Mouse (Mus musculus): ENCODE results near the gene Nhsl1. TPM values are rescaled to one million over a fixed set of nuclear protein-coding genes. Genes with fewer than 3 reads are reported as not detected.

The Nhsl1 gene
- polyA plus RNA-seq, 1 experiment from 2014 or later = 9.2 TPM

GRCm38 (mm10) chr10:18454161-18454560 is 135.4 kb downstream of the Nhsl1 start:
- Histone ChIP-seq H3K9ac (ENCODE audit: low read depth, low read length) (no peak overlapping the region), H3K27ac (ENCODE audit: low read length) (no peak overlapping the region), H3K9me3 (replicated peaks; ENCODE audit: control insufficient read depth, low read length, poor library complexity, severe bottlenecking) (no peaks in the 10 kb centered on the region), H3K4me1 (ENCODE audit: control insufficient read depth, insufficient read depth, low read length) (peaks cover 18% of the 10 kb centered on the region), H3K4me3 (ENCODE audit: low read depth, low read length) (no peak overlapping the region), H3K27me3 (ENCODE audit: control insufficient read depth, insufficient read depth, low read depth, low read length) (no peaks in the 10 kb centered on the region), H3K4me2 (ENCODE audit: low read length) (no peak overlapping the region), H3K36me3 (ENCODE audit: control insufficient read depth, insufficient read depth, low read length) (no peaks in the 10 kb centered on the region)
- no peak for ATAC-seq
- 83% methylated on average over 3 of the region's 3 CpGs for WGBS

GRCm38 (mm10) chr10:18455301-18455920 is 136.6 kb downstream of the Nhsl1 start:
- WGBS = 93% methylated on average over 10 of the region's 10 CpGs
- Histone ChIP-seq H3K27me3 (ENCODE audit: control insufficient read depth, insufficient read depth, low read depth, low read length) (no peaks in the 10 kb centered on the region), H3K36me3 (ENCODE audit: control insufficient read depth, insufficient read depth, low read length) (no peaks in the 10 kb centered on the region), H3K4me3 (ENCODE audit: low read depth, low read length) (no peak overlapping the region), H3K4me1 (ENCODE audit: control insufficient read depth, insufficient read depth, low read length) (peaks cover 22% of the 10 kb centered on the region), H3K27ac (ENCODE audit: low read length) (no peak overlapping the region), H3K9ac (ENCODE audit: low read depth, low read length) (no peak overlapping the region), H3K9me3 (replicated peaks; ENCODE audit: control insufficient read depth, low read length, poor library complexity, severe bottlenecking) (no peaks in the 10 kb centered on the region), H3K4me2 (ENCODE audit: low read length) (no peak overlapping the region)
- ATAC-seq = no peak

DNA sequence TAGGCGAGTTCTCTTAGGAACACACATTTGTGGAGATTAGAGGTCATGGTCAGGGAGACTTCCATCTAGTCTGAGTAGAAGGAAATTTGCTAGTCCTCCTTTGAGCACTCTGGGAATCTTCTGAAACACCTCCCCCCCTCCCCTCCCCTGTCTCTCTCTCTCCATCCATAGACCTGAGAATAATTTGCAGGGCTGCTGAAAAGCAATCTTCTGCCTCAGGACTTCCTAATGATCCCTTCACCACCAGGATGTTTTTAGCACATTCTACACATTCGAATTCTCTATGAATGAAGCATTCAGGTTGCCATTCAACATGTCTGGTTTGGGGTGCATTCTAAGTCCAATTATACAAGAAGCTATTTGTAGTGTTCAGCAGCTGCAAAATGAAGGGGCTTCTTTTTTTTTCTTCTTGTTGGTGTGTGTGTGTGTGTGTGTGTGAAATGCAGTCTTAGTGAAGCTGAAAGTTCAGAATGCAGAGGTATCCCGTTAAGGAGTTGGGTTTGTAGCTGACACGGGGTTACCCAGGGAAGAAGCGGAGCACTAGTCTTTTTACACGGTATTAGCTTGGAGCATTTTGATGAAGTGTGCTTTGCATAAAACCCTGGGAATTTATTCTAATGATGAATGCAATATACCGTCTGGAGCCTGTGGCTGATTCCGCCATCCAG is 139.2 kb downstream of the Nhsl1 start:
- H3K36me3 ChIP-seq (ENCODE audit: control insufficient read depth, insufficient read depth, low read length) = no peaks in the 10 kb centered on the region
- peak overlapping the region; percentile 18; the same call in 1 of the 2 replicates for H3K27ac ChIP-seq (ENCODE audit: low read length)
- no peaks in the 10 kb centered on the region for H3K9me3 ChIP-seq (replicated peaks; ENCODE audit: control insufficient read depth, low read length, poor library complexity, severe bottlenecking)
- H3K27me3 ChIP-seq (ENCODE audit: control insufficient read depth, insufficient read depth, low read depth, low read length) = no peaks in the 10 kb centered on the region
- H3K4me3 ChIP-seq (ENCODE audit: low read depth, low read length) = no peak overlapping the region
- H3K4me1 ChIP-seq (ENCODE audit: control insufficient read depth, insufficient read depth, low read length) = peaks cover 21% of the 10 kb centered on the region
- peak overlapping the region; percentile 15 for H3K4me2 ChIP-seq (ENCODE audit: low read length)
- peak; percentile 54 for ATAC-seq
- no peak overlapping the region; the same call in 1 of the 2 replicates for H3K9ac ChIP-seq (ENCODE audit: low read depth, low read length)
- WGBS = 11% methylated on average over 8 of the region's 8 CpGs

DNA sequence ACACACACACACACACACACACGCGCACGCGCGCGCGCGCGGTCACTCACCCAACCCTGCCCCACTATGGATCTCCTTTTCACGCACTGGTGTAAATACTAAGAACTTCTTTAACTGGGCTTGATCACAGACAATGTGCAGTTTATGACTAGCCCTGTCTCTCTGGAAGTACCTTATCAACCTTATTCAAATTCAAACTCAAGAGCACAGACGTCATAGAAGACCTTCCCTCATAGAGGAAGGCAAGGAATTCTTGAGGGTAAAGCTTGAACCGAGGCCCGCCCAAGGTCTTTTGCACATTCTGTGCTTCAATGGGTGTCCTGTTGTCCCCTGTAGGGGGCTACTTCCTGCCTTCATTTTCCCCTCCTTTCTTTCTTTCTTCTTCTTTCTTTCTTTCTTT is 142.6 kb downstream of the Nhsl1 start:
- no peak overlapping the region for H3K27ac ChIP-seq (ENCODE audit: low read length)
- peaks cover 24% of the 10 kb centered on the region for H3K4me1 ChIP-seq (ENCODE audit: control insufficient read depth, insufficient read depth, low read length)
- no peak overlapping the region for H3K4me2 ChIP-seq (ENCODE audit: low read length)
- no peak overlapping the region for H3K9ac ChIP-seq (ENCODE audit: low read depth, low read length)
- H3K4me3 ChIP-seq (ENCODE audit: low read depth, low read length) = no peak overlapping the region
- no peak for ATAC-seq
- H3K27me3 ChIP-seq (ENCODE audit: control insufficient read depth, insufficient read depth, low read depth, low read length) = no peaks in the 10 kb centered on the region
- 92% methylated on average over 13 of the region's 13 CpGs for WGBS
- H3K9me3 ChIP-seq (replicated peaks; ENCODE audit: control insufficient read depth, low read length, poor library complexity, severe bottlenecking) = no peaks in the 10 kb centered on the region
- no peaks in the 10 kb centered on the region for H3K36me3 ChIP-seq (ENCODE audit: control insufficient read depth, insufficient read depth, low read length)

DNA sequence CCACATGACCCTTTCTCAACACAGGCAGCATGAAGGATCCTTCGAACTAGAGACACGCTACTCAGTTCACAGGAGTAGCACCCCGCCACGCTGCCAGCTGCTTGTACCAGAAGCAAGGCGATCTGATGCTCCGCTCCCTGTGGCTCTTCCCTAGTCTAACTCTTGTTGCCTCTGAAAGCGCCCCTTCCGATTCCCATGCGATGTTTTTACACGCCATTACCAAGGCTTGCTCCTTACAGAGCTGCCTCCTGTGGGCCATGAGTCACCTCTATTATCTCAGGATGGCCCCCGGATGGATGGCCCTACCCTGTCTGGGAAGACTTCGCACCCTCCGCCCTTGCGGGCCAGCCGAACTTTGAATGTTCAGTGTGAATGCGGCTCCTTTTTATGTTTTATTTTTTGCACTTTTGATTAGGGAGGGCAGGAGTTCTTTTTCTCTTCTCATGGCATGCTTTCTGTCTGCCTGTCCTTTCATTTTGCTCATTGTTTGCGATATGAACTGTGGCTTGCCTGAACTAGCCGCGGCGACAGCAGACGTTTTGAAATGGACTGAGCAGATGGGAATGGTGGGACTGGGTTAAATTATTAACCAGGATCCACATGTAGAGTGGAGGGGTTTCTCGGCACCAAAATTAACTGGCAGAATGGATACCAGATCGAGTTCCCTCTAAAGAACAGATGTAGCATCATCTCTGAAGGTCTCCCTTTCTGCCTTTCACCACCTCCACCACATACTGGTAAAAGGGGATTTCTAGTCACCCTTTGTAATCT is 144.5 kb downstream of the Nhsl1 start:
- no peaks in the 10 kb centered on the region for H3K27me3 ChIP-seq (ENCODE audit: control insufficient read depth, insufficient read depth, low read depth, low read length)
- no peaks in the 10 kb centered on the region for H3K9me3 ChIP-seq (replicated peaks; ENCODE audit: control insufficient read depth, low read length, poor library complexity, severe bottlenecking)
- H3K4me3 ChIP-seq (ENCODE audit: low read depth, low read length) = no peak overlapping the region
- H3K27ac ChIP-seq (ENCODE audit: low read length) = no peak overlapping the region
- no peak overlapping the region; the same call in 1 of the 2 replicates for H3K9ac ChIP-seq (ENCODE audit: low read depth, low read length)
- ATAC-seq = no peak
- no peaks in the 10 kb centered on the region for H3K36me3 ChIP-seq (ENCODE audit: control insufficient read depth, insufficient read depth, low read length)
- 62% methylated on average over 23 of the region's 23 CpGs for WGBS
- H3K4me2 ChIP-seq (ENCODE audit: low read length) = peak overlapping the region; percentile 4; the same call in 1 of the 2 replicates
- peaks cover 15% of the 10 kb centered on the region for H3K4me1 ChIP-seq (ENCODE audit: control insufficient read depth, insufficient read depth, low read length)

- H3K36me3 ChIP-seq (ENCODE audit: control insufficient read depth, insufficient read depth, low read length) = no peaks in the 10 kb centered on the region
- 37% methylated on average over 4 of the region's 4 CpGs for WGBS
- ATAC-seq = no peak
- H3K27me3 ChIP-seq (ENCODE audit: control insufficient read depth, insufficient read depth, low read depth, low read length) = no peaks in the 10 kb centered on the region
- no peaks in the 10 kb centered on the region for H3K9me3 ChIP-seq (replicated peaks; ENCODE audit: control insufficient read depth, low read length, poor library complexity, severe bottlenecking)
- no peak overlapping the region for H3K4me3 ChIP-seq (ENCODE audit: low read depth, low read length)
- H3K4me2 ChIP-seq (ENCODE audit: low read length) = no peak overlapping the region
- H3K4me1 ChIP-seq (ENCODE audit: control insufficient read depth, insufficient read depth, low read length) = peaks cover 31% of the 10 kb centered on the region
- H3K9ac ChIP-seq (ENCODE audit: low read depth, low read length) = no peak overlapping the region
- H3K27ac ChIP-seq (ENCODE audit: low read length) = no peak overlapping the region
Measured at GRCm38 (mm10) chr10:18468396-18468795, 149.6 kb downstream of the Nhsl1 start.

DNA sequence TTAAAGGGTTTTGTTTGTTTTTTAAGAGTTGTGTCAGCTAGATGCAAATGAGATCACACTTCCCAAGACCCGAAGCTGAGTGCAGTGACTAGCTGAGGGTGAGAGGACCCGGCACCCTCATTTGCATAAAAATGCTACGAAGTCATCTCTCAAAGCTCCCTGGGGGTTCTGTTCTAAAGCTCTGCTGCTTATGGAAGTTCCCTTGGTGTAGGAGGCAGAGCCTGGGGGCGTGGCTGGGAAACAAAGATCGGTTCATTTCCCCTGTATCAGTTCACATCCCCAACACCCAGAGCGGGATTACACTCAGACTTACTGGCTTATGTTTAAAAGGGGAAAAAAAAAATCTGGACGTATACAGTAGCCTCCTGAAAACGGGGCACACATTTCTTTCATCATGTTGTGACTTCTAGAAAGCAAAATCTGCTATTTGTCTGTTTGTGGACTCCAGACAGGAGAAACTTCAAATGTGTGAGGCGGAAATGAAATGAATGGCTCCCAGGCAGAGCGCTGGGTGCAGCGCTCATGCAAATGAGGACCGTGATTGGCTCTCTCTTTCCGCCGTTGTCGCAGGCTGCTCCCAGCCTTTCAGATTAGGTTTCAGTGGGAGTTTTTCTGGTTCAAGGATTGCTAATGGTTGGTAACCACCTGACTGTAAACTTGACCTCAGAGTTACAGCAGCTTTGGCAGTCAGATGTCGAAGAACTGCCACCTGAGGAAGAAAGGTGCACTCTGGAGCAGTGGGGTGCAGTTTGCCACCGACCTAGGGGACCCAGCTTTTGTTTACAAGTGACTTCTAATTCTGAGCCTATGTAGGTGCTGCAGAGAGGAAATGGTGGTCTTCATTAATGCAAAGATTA is 150.7 kb downstream of the Nhsl1 start:
- Histone ChIP-seq H3K4me3 (ENCODE audit: low read depth, low read length) (peak overlapping the region; percentile 26), H3K27me3 (ENCODE audit: control insufficient read depth, insufficient read depth, low read depth, low read length) (no peaks in the 10 kb centered on the region), H3K4me1 (ENCODE audit: control insufficient read depth, insufficient read depth, low read length) (peaks cover 31% of the 10 kb centered on the region), H3K9ac (ENCODE audit: low read depth, low read length) (peak overlapping the region; percentile 8), H3K27ac (ENCODE audit: low read length) (peak overlapping the region; percentile 19), H3K9me3 (replicated peaks; ENCODE audit: control insufficient read depth, low read length, poor library complexity, severe bottlenecking) (no peaks in the 10 kb centered on the region), H3K4me2 (ENCODE audit: low read length) (peak overlapping the region; percentile 52), H3K36me3 (ENCODE audit: control insufficient read depth, insufficient read depth, low read length) (no peaks in the 10 kb centered on the region)
- peak; percentile 61 for ATAC-seq
- WGBS = under 1% methylated on average over 17 of the region's 17 CpGs

GRCm38 (mm10) chr10:18470351-18471060 is 151.7 kb downstream of the Nhsl1 start:
- Histone ChIP-seq H3K27ac (ENCODE audit: low read length) (peak overlapping the region; percentile 78), H3K27me3 (ENCODE audit: control insufficient read depth, insufficient read depth, low read depth, low read length) (no peaks in the 10 kb centered on the region), H3K36me3 (ENCODE audit: control insufficient read depth, insufficient read depth, low read length) (no peaks in the 10 kb centered on the region), H3K4me1 (ENCODE audit: control insufficient read depth, insufficient read depth, low read length) (peaks cover 31% of the 10 kb centered on the region), H3K9me3 (replicated peaks; ENCODE audit: control insufficient read depth, low read length, poor library complexity, severe bottlenecking) (no peaks in the 10 kb centered on the region), H3K4me2 (ENCODE audit: low read length) (peak overlapping the region; percentile 52), H3K9ac (ENCODE audit: low read depth, low read length) (peak overlapping the region; percentile 53), H3K4me3 (ENCODE audit: low read depth, low read length) (peak overlapping the region; percentile 26)
- WGBS = 8% methylated on average over 20 of the region's 20 CpGs
- peak; percentile 73 for ATAC-seq
